Mouse (Mus musculus) midbrain, embryonic 13.5 days (tissue): Measurements from ENCODE around the gene Dnah5. TPM values are rescaled to one million over a fixed set of nuclear protein-coding genes. Genes with fewer than 3 reads are reported as not detected.
"Not testable (repeated sequence)": the region's sequence is repeated elsewhere in the genome, so short reads cannot be mapped to it uniquely, and the experiment has no call there.

ENCODE experiments used
- ATAC-seq: fragments of 200-750 bp; cut with Nextera tagmentation; 2 replicates; pipeline ENCODE4 v1.8.0; 2017; ENCODE audit warnings: mild to moderate bottlenecking, moderate TSS enrichment, moderate library complexity
- H3K27ac ChIP-seq: fragments of 300-500 bp; sonication (generic); 2 replicates; pipeline ENCODE4 v1.5.1; 2015; ENCODE audit warnings: inconsistent platforms, mild to moderate bottlenecking, moderate library complexity
- H3K27me3 ChIP-seq: fragments of 300-500 bp; sonication (generic); 2 replicates; pipeline ENCODE4 v1.6.1; 2015; ENCODE audit warnings: mild to moderate bottlenecking, inconsistent platforms
- H3K36me3 ChIP-seq: fragments of 300-500 bp; sonication (generic); 2 replicates; pipeline ENCODE4 v1.6.1; 2015; ENCODE audit warnings: mild to moderate bottlenecking, inconsistent platforms
- H3K4me1 ChIP-seq: fragments of 300-500 bp; sonication (generic); replicated peaks from 2 replicates; pipeline ENCODE4 v1.6.1; 2015; ENCODE audit warnings: inconsistent platforms
- H3K4me2 ChIP-seq: fragments of 300-500 bp; sonication (generic); replicated peaks from 2 replicates; pipeline ENCODE4 v1.6.1; 2015; ENCODE audit warnings: moderate library complexity, mild to moderate bottlenecking, inconsistent platforms
- H3K4me3 ChIP-seq: fragments of 300-500 bp; sonication (generic); replicated peaks from 2 replicates; pipeline ENCODE4 v1.5.1; 2015; ENCODE audit warnings: mild to moderate bottlenecking, inconsistent platforms
- H3K9ac ChIP-seq: fragments of 300-500 bp; sonication (generic); replicated peaks from 2 replicates; pipeline ENCODE4 v1.6.1; 2015; ENCODE audit warnings: mild to moderate bottlenecking, inconsistent platforms
- H3K9me3 ChIP-seq: fragments of 300-500 bp; sonication (generic); 2 replicates; pipeline ENCODE4 v1.6.1; 2016; ENCODE audit warnings: mild to moderate bottlenecking, inconsistent platforms
- WGBS: fragments of 180-500 bp; shearing (Covaris S2); methylation state at CpG from one replicate; pipeline ENCODE4 v1.1.7; 2015; 5-methylcytosine and 5-hydroxymethylcytosine counted together
- polyA plus RNA-seq: library from polyadenylated mRNA; unstranded; fragments of >200 nt; fragmentation: Nextera tagmentation; extraction: Ambion mirVana; gene quantifications from 2 replicates; pipeline ENCODE4 v1.2.1, GENCODE M21; 2015

The Dnah5 gene
- polyA plus RNA-seq, 1 experiment from 2014 or later = 0.26 TPM

DNA sequence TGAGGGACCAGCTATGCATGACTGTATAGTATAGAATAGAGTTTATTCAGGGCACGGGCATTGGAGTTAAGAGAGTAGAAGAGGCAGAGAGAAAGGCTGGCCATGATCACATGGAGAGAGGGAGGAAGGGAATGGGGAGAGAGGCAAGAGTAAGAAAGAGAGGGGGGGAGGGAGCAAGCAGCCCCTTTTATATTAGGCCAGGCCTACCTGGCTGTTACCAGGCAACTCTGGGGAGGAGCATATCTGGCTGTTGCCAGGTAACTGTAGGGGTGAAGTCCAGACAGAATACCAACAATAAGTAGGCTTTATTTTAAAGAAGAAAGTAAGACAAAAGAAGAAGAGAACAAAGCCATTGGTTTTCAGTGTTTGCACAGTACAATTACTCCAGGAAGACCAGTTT is 194.9 kb downstream of the Dnah5 start:
- Histone ChIP-seq H3K4me2 (no peak overlapping the region), H3K9ac (no peak overlapping the region), H3K9me3 (no peaks in the 10 kb centered on the region), H3K27ac (no peak overlapping the region), H3K27me3 (no peaks in the 10 kb centered on the region), H3K4me1 (peaks cover 7% of the 10 kb centered on the region; the same call in 1 of the 2 replicates), H3K4me3 (no peak overlapping the region), H3K36me3 (no peaks in the 10 kb centered on the region)
- 71% methylated on average over 1 of the region's 1 CpGs for WGBS
- no peak for ATAC-seq

DNA sequence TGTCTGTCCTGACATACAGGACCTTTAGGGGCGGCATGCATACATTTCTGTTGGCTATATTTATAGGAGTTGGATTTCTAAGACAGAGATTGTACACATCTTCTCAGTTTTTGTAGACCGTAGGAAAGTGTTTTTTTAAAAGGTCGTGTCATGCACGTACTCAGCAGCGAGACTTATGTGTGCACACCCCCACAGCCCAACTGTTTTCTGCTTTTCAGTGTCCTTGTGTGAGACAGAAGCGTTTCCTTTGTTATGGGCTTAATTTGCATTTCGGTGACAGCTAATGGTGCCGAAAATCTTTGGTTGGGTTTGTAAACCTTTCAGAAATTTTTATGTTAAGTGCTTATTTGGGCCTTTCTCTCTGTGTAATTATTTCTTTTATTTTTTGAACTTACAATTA is 195.7 kb downstream of the Dnah5 start:
- ATAC-seq = no peak

DNA sequence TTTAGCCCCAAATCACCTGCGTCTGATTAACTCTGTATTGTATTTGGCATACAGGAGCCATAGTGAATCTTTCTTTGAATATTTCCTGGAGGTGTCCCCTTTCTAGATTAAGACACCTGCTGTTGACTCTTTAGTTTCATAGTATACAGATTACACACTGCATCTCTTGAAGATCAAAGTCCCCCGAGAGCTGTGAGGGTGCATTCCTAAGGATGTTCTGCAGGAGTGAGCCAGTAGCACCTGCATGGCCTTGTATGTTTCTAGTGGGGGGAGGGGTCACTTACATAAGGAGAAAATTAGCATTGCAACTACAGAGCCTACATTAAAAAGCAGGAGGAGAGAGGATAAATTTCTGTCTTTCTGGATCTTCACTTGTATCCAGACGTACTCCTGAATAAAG is 201.1 kb downstream of the Dnah5 start:
- Histone ChIP-seq H3K9ac (no peak overlapping the region), H3K9me3 (no peaks in the 10 kb centered on the region), H3K27ac (no peak overlapping the region), H3K4me3 (no peak overlapping the region), H3K4me2 (no peak overlapping the region), H3K27me3 (no peaks in the 10 kb centered on the region), H3K4me1 (no peaks in the 10 kb centered on the region), H3K36me3 (no peaks in the 10 kb centered on the region)
- 81% methylated on average over 3 of the region's 3 CpGs for WGBS
- ATAC-seq = no peak

More for the DNA sequence above, 195.7 kb downstream of the Dnah5 start:
- H3K4me3 ChIP-seq = no peak overlapping the region
- peaks cover 7% of the 10 kb centered on the region; the same call in 1 of the 2 replicates for H3K4me1 ChIP-seq
- no peak overlapping the region for H3K4me2 ChIP-seq
- no peak overlapping the region for H3K9ac ChIP-seq
- H3K27ac ChIP-seq = no peak overlapping the region
- H3K9me3 ChIP-seq = no peaks in the 10 kb centered on the region
- no peaks in the 10 kb centered on the region for H3K27me3 ChIP-seq
- 48% methylated on average over 8 of the region's 8 CpGs for WGBS
- no peaks in the 10 kb centered on the region for H3K36me3 ChIP-seq

DNA sequence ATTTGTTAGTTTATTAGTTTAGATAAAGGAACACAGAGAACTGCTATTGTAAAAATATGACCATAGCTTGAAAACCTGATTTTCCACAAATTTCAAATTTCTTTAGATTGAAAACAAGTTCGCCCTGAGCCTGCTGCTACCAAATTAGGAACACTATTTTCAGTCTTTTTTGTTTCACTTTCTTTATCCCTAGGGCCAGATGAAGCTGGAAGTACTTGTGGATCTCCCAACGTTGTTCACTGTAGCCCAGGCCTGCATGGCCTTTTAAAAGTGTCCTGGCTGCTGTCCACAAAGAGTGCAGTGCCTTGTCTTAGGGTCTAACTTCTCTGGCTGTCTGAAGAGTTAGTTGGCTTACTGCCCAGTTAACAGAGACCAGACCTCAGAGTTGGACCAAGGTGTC is 201.6 kb downstream of the Dnah5 start:
- no peaks in the 10 kb centered on the region for H3K4me1 ChIP-seq
- no peak overlapping the region for H3K9ac ChIP-seq
- no peaks in the 10 kb centered on the region for H3K9me3 ChIP-seq
- no peak overlapping the region for H3K4me2 ChIP-seq
- no peaks in the 10 kb centered on the region for H3K36me3 ChIP-seq
- ATAC-seq = no peak
- no peak overlapping the region for H3K4me3 ChIP-seq
- no peak overlapping the region for H3K27ac ChIP-seq
- WGBS = 65% methylated on average over 2 of the region's 2 CpGs
- no peaks in the 10 kb centered on the region for H3K27me3 ChIP-seq

DNA sequence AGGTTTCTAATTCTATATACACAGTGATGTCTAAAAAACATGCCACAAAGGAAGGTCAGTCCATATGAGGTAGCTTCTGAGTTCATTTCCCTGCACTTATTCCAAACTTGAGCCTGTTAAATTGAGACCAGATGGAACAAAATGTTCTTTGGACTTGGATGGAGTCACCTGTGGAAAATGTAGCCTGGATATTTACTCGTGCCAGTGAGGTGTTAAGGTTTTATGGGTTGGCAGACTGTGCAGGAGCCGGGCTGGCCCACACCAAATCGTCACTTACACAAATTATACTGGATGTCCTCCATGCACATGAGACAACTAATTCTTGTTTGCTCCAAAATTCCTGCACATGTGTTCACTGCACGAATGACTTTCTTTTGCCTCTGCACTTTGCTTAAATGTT is 236.2 kb downstream of the Dnah5 start:
- 88% methylated on average over 4 of the region's 4 CpGs for WGBS
- no peak for ATAC-seq

DNA sequence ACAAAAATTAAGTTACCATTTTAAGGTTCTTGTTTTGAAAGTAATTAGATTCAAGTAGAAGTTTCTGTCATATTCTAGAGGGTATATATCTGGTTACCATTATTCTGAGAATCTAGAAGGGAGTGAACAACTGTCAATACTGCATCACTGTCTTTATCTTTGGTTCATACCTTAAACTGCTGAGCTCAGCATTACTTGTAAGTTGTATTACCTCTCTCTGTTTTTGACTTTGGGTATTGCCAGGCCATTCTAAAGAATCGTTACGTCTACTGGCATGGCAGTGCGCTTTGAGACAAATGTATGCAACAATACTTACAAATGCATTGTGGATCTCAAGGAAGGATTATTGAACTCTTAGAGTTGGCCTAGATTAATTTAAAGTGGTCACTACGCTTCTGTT is 240.9 kb downstream of the Dnah5 start:
- no peak for ATAC-seq
- Histone ChIP-seq H3K4me3 (no peak overlapping the region), H3K4me1 (no peaks in the 10 kb centered on the region), H3K27me3 (no peaks in the 10 kb centered on the region), H3K36me3 (no peaks in the 10 kb centered on the region), H3K9me3 (no peaks in the 10 kb centered on the region), H3K4me2 (no peak overlapping the region), H3K27ac (no peak overlapping the region), H3K9ac (no peak overlapping the region)
- WGBS = 93% methylated on average over 4 of the region's 4 CpGs

More for the DNA sequence above, 236.2 kb downstream of the Dnah5 start:
- Histone ChIP-seq H3K27me3 (no peaks in the 10 kb centered on the region), H3K4me3 (no peak overlapping the region), H3K27ac (no peak overlapping the region), H3K4me1 (no peaks in the 10 kb centered on the region), H3K4me2 (no peak overlapping the region), H3K9ac (no peak overlapping the region), H3K36me3 (no peaks in the 10 kb centered on the region), H3K9me3 (no peaks in the 10 kb centered on the region)

DNA sequence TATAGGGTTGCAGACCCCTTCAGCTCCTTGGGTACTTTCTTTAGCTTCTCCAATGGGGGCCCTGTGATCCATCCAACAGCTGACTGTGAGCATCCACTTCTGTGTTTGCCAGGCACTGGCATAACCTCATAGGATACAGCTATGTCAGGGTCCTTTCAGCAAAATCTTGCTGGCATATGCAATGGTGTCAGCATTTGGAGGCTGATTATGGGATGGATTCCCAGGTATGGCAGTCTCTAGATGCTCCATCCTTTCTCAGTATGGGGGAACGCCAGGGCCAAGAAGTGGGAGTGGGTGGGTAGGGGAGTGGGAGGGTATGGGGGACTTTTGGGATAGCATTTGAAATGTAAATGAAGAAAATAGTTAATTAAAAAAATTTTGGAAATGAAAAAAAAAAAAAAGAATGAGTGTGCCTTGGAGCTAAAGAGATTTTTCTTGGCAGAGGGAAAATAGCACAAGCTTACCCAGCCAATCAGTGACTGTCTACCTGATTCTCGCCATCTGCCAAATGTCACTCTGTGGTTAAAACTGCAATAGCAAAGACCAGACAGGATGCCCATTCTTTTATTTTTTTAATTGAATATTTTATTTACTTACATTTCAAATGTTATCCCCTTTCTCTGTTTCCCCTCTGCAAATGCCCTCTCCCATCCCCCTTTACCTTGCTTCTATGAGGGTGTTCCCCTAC is 257.7 kb downstream of the Dnah5 start:
- not testable (repeated sequence) for H3K36me3 ChIP-seq, H3K4me1 ChIP-seq, H3K4me3 ChIP-seq, H3K27me3 ChIP-seq, H3K9me3 ChIP-seq, H3K9ac ChIP-seq, H3K4me2 ChIP-seq, ATAC-seq, H3K27ac ChIP-seq
- WGBS = 91% methylated on average over 2 of the region's 2 CpGs

DNA sequence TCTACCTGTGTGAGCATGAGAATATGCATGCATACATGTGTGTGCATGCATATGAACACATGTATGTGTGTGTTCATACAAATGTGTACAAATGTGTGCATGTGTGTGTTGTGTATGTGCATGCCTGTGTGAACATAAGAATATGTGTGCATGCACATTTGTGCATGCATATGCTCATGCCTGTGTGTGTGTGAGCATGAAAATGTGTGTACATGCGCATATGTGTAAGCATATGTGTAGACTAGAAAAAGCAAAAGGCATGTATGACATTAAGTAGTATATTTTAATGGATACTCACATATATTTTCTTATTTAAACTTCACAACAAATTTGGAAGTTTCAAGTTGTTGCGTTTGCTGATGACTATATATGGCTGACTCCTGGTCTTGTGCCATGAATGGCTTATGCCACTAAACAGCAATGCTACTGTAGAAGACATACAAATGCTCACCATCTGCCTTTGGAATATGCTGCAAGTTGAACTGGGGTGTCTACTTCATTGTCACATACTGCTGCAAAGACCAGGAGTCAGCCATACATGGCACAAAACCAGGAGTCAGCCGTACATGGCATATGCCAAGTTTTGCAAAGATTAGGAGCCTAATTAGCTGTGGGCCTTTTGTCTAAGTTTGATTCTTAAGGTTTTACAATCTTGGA is 263.2 kb downstream of the Dnah5 start:
- no peak overlapping the region for H3K9ac ChIP-seq
- no peak for ATAC-seq
- H3K27me3 ChIP-seq = no peaks in the 10 kb centered on the region
- no peaks in the 10 kb centered on the region for H3K9me3 ChIP-seq
- no peak overlapping the region for H3K4me3 ChIP-seq
- H3K4me2 ChIP-seq = no peak overlapping the region
- H3K36me3 ChIP-seq = no peaks in the 10 kb centered on the region
- H3K27ac ChIP-seq = no peak overlapping the region
- 96% methylated on average over 3 of the region's 3 CpGs for WGBS
- no peaks in the 10 kb centered on the region for H3K4me1 ChIP-seq

DNA sequence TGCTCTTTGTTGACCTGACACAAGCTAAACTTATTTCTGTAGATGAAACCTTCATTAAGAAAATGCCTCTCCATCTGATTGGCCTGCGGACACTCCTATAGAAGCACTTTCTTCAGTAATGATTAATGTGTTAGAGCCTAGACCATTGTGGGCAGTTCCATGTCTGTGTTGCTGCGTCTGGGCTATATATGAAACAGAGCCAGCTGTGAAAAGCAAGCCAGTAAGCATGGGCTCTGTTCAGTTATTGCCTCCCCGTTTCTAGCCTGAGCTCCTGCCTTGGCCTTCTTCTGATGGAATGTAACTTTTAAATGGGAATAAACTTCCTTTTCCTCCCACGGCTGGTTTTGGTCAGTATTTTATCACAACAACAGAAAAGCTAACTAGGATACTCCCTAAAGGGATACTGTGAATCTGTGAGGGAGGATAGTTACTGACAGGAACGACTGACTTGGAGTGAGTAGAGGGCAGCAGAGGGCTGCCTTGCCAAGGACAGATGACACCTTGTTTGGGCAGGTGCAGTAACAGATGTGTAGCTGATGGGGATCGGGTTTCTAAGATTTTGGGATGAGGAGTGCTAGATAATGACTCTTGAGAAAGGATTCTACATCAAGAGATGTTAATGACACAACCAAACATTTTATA is 270.3 kb downstream of the Dnah5 start:
- no peak for ATAC-seq
- Histone ChIP-seq H3K9ac (no peak overlapping the region), H3K27me3 (no peaks in the 10 kb centered on the region), H3K4me1 (no peaks in the 10 kb centered on the region), H3K4me3 (no peak overlapping the region), H3K9me3 (no peaks in the 10 kb centered on the region), H3K4me2 (no peak overlapping the region), H3K36me3 (no peaks in the 10 kb centered on the region), H3K27ac (no peak overlapping the region)
- 75% methylated on average over 6 of the region's 6 CpGs for WGBS

DNA sequence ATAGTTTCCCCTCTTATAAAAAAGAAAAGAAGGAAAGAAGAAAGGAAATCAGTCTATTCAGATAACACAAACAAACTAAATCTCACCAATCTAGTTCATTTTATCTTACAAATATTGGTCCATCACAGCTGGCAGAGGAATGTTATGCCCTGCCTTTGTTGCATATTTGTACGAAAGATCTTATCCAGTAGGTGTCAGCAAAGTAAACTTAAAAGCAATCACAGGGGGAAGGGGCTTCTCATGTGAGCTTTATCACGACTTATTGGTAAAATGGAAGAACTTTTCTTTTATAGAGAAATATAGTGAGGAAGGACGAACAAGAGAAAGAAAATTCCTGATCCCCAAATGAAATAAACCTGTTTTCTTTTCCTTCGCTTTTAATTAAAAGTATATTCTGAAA is 299.3 kb downstream of the Dnah5 start:
- no peaks in the 10 kb centered on the region for H3K4me1 ChIP-seq
- no peak overlapping the region for H3K27ac ChIP-seq
- no peak overlapping the region for H3K4me2 ChIP-seq
- no peaks in the 10 kb centered on the region for H3K9me3 ChIP-seq
- no peaks in the 10 kb centered on the region for H3K27me3 ChIP-seq
- no peak overlapping the region for H3K4me3 ChIP-seq
- no peak overlapping the region for H3K9ac ChIP-seq
- no peaks in the 10 kb centered on the region for H3K36me3 ChIP-seq
- WGBS = 65% methylated on average over 4 of the region's 4 CpGs
- no peak for ATAC-seq

DNA sequence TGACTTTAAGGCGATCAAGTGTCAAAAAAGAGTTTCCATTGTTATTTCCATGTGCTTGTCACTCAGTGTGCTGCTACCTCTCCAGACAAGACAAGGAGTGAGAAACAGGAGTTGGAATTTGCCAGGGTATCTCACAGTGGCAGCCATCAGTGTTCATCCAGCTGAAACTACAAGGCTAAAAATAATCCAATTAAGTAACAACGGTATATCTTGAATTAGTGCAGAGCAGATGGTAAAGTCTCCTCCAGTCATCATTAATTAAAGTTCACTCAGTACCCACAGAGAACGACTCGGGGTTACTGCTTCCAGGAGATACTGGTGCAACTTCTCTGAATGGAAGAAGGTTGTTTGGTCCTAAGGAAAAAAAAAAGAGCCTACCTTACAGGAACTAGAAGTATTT is 311.6 kb downstream of the Dnah5 start:
- no peaks in the 10 kb centered on the region for H3K36me3 ChIP-seq
- H3K9me3 ChIP-seq = no peaks in the 10 kb centered on the region
- no peak overlapping the region for H3K4me3 ChIP-seq
- H3K27ac ChIP-seq = no peak overlapping the region
- no peak for ATAC-seq
- 76% methylated on average over 4 of the region's 4 CpGs for WGBS
- H3K4me1 ChIP-seq = no peaks in the 10 kb centered on the region
- no peaks in the 10 kb centered on the region for H3K27me3 ChIP-seq
- no peak overlapping the region for H3K9ac ChIP-seq
- H3K4me2 ChIP-seq = no peak overlapping the region
